Mouse (Mus musculus) testis, adult 2 months (tissue): ENCODE results near the gene Hoxd3.

ENCODE experiments used
- CTCF ChIP-seq: fragments of 200-500 bp; IDR thresholded peaks from 2 replicates; pipeline ENCODE4 v1.5.1; 2012; ENCODE audit warnings: low read depth, mild to moderate bottlenecking, inconsistent platforms, low read length, moderate library complexity; ENCODE audit not compliant: control insufficient read depth, insufficient read depth, insufficient replicate concordance
- POLR2A ChIP-seq: fragments of 200-500 bp; IDR thresholded peaks from 2 replicates; pipeline ENCODE4 v1.6.1; 2012; ENCODE audit warnings: low read depth, mild to moderate bottlenecking, inconsistent platforms, low read length, moderate library complexity; ENCODE audit not compliant: control insufficient read depth

DNA sequence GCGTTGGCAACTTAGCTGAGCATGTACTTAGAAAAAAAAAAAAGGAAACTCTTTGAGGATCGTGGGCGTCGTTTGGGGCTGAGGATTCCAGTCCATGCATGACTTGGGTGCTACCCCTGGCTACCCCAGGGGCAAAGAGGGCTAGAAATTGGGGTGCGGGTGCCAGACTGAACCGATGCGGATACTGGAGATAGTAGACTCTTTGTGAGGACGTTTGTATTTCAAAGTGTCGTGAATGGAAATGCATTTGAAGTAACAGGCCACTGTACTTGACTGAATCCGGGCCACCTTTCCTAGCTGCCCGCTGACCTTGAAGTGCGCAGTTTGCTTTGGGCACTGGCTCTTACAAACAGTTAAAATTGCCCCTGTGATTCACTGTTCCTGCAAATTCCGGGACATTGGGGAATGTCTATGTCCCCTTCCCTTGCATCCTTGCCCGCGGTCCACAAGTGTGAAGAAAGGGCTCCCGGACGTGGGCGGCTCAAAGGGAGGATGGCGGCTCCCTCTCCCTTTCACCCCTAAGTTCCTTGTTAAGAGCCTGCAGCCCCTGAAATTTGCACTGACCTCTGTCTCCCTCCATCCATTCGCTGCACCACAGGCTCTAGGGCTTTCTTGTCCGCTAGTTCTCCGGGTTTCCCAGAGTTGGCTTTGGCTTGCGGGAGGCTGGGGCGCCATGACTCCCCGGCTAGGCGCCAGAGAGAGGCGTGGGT is 24.6 kb upstream of the Hoxd3 start:
- TF ChIP-seq CTCF (no peak), POLR2A (no peak)
